Mouse (Mus musculus) forebrain, embryonic 13.5 days (tissue): Measurements from ENCODE around the gene Mxra8. TPM values are rescaled to one million over a fixed set of nuclear protein-coding genes. Genes with fewer than 3 reads are reported as not detected.

Experiments used
- ATAC-seq: fragments of 200-750 bp; cut with Nextera tagmentation; 2 replicates; pipeline ENCODE4 v1.8.0; 2017
- H3K27ac ChIP-seq: fragments of 300-500 bp; sonication (generic); 2 replicates; pipeline ENCODE4 v1.5.1; 2015; ENCODE audit warnings: inconsistent platforms, mild to moderate bottlenecking, moderate library complexity
- H3K27me3 ChIP-seq: fragments of 300-500 bp; sonication (generic); 2 replicates; pipeline ENCODE4 v1.6.1; 2015; ENCODE audit warnings: mild to moderate bottlenecking, inconsistent platforms
- H3K36me3 ChIP-seq: fragments of 300-500 bp; sonication (generic); 2 replicates; pipeline ENCODE4 v1.6.1; 2015; ENCODE audit warnings: mild to moderate bottlenecking, inconsistent platforms; ENCODE audit not compliant: poor library complexity, severe bottlenecking
- H3K4me1 ChIP-seq: fragments of 300-500 bp; sonication (generic); 2 replicates; pipeline ENCODE4 v1.6.1; 2015; ENCODE audit warnings: inconsistent platforms
- H3K4me2 ChIP-seq: fragments of 300-500 bp; sonication (generic); 2 replicates; pipeline ENCODE4 v1.6.1; 2015; ENCODE audit warnings: inconsistent platforms, mild to moderate bottlenecking, moderate library complexity
- H3K4me3 ChIP-seq: fragments of 300-500 bp; sonication (generic); 2 replicates; pipeline ENCODE4 v1.5.1; 2015; ENCODE audit warnings: mild to moderate bottlenecking, inconsistent platforms
- H3K9ac ChIP-seq: fragments of 300-500 bp; sonication (generic); 2 replicates; pipeline ENCODE4 v1.6.1; 2015; ENCODE audit warnings: mild to moderate bottlenecking, inconsistent platforms
- H3K9me3 ChIP-seq: fragments of 300-500 bp; sonication (generic); replicated peaks from 2 replicates; pipeline ENCODE4 v1.6.1; 2016; ENCODE audit warnings: inconsistent platforms
- WGBS: fragments of 180-500 bp; shearing (Covaris S2); methylation state at CpG from one replicate; pipeline ENCODE4 v1.1.7; 2015; 5-methylcytosine and 5-hydroxymethylcytosine counted together
- polyA plus RNA-seq: library from polyadenylated mRNA; unstranded; fragments of >200 nt; fragmentation: Nextera tagmentation; extraction: Ambion mirVana; gene quantifications from 2 replicates; pipeline ENCODE4 v1.2.1, GENCODE M21; 2015

Mxra8 gene
- polyA plus RNA-seq, 1 experiment from 2014 or later = 15.6 TPM

- no peak overlapping the region for H3K27ac ChIP-seq
- H3K27me3 ChIP-seq = peaks cover 15% of the 10 kb centered on the region
- peak overlapping the region; percentile 36 for H3K4me3 ChIP-seq
- H3K36me3 ChIP-seq = no peaks in the 10 kb centered on the region
- H3K4me2 ChIP-seq = peak overlapping the region; percentile 62
- H3K9me3 ChIP-seq = no peaks in the 10 kb centered on the region
- H3K4me1 ChIP-seq = peaks cover 25% of the 10 kb centered on the region
- peak; percentile 25; the same call in 1 of the 2 replicates for ATAC-seq
- 12% methylated on average over 8 of the region's 8 CpGs for WGBS
- H3K9ac ChIP-seq = peak overlapping the region; percentile 60
Observed at GRCm38 (mm10) chr4:155840076-155841002, 859 bp downstream of the Mxra8 start.

- H3K27ac ChIP-seq = no peak overlapping the region
- no peaks in the 10 kb centered on the region for H3K36me3 ChIP-seq
- H3K4me1 ChIP-seq = peaks cover 25% of the 10 kb centered on the region
- H3K9ac ChIP-seq = peak overlapping the region; percentile 54
- H3K27me3 ChIP-seq = peaks cover 15% of the 10 kb centered on the region
- peak overlapping the region; percentile 62 for H3K4me2 ChIP-seq
- peak; percentile 58 for ATAC-seq
- no peaks in the 10 kb centered on the region for H3K9me3 ChIP-seq
- WGBS = under 1% methylated on average over 32 of the region's 32 CpGs
- peak overlapping the region; percentile 36 for H3K4me3 ChIP-seq
Observed at GRCm38 (mm10) chr4:155841003-155841454, 1.5 kb downstream of the Mxra8 start.

- WGBS = 39% methylated on average over 38 of the region's 38 CpGs
- H3K9ac ChIP-seq = no peak overlapping the region
- peak overlapping the region; percentile 62 for H3K4me2 ChIP-seq
- H3K36me3 ChIP-seq = no peaks in the 10 kb centered on the region
- H3K27ac ChIP-seq = no peak overlapping the region
- ATAC-seq = no peak
- H3K9me3 ChIP-seq = no peaks in the 10 kb centered on the region
- H3K4me3 ChIP-seq = peak overlapping the region; percentile 36; the same call in 1 of the 2 replicates
- peaks cover 30% of the 10 kb centered on the region for H3K4me1 ChIP-seq
- peaks cover 15% of the 10 kb centered on the region for H3K27me3 ChIP-seq
Observed at GRCm38 (mm10) chr4:155841651-155842270, 2.3 kb downstream of the Mxra8 start.

GRCm38 (mm10) chr4:155843231-155843630 lies 3.8 kb downstream of the Mxra8 start:
- Histone ChIP-seq H3K36me3 (no peaks in the 10 kb centered on the region), H3K4me3 (no peak overlapping the region), H3K9ac (no peak overlapping the region), H3K4me2 (no peak overlapping the region), H3K4me1 (peaks cover 37% of the 10 kb centered on the region), H3K27ac (no peak overlapping the region), H3K9me3 (no peaks in the 10 kb centered on the region), H3K27me3 (peaks cover 15% of the 10 kb centered on the region)
- 93% methylated on average over 5 of the region's 5 CpGs for WGBS
- no peak for ATAC-seq

- WGBS = 3% methylated on average over 48 of the region's 65 CpGs
- H3K27ac ChIP-seq = peak within 1 kb of the TSS; percentile 54
- peak within 1 kb of the TSS; percentile 93 for H3K4me3 ChIP-seq
- peak; percentile 90 for ATAC-seq
- H3K27me3 ChIP-seq = 0 out of 2 replicates have a peak, but pooled peaks cover 3% of the 10 kb centered on the region
- H3K4me1 ChIP-seq = peaks cover 42% of the 10 kb centered on the region
- H3K4me2 ChIP-seq = peak within 1 kb of the TSS; percentile 96
- H3K9ac ChIP-seq = peak within 1 kb of the TSS; percentile 94
- H3K36me3 ChIP-seq = no peaks in the 10 kb centered on the region
- H3K9me3 ChIP-seq = no peaks in the 10 kb centered on the region
Observed at GRCm38 (mm10) chr4:155846871-155847578, 7.5 kb downstream of the Mxra8 start, which contains the start of gene Dvl1. Gene Dvl1 (plus strand): TSS chr4:155847402.

GRCm38 (mm10) chr4:155847591-155848352 lies 8.3 kb downstream of the Mxra8 start:
- Histone ChIP-seq H3K27me3 (no peaks in the 10 kb centered on the region), H3K4me3 (peak overlapping the region; percentile 93), H3K9ac (peak overlapping the region; percentile 94), H3K4me2 (peak overlapping the region; percentile 96), H3K4me1 (peaks cover 46% of the 10 kb centered on the region), H3K27ac (peak overlapping the region; percentile 40), H3K36me3 (no peaks in the 10 kb centered on the region), H3K9me3 (no peaks in the 10 kb centered on the region)
- 1% methylated on average over 68 of the region's 69 CpGs for WGBS
- ATAC-seq = peak; percentile 16

- H3K4me1 ChIP-seq = peaks cover 46% of the 10 kb centered on the region
- H3K9ac ChIP-seq = peak overlapping the region; percentile 94
- no peak for ATAC-seq
- peak overlapping the region; percentile 96 for H3K4me2 ChIP-seq
- 65% methylated on average over 7 of the region's 7 CpGs for WGBS
- H3K4me3 ChIP-seq = peak overlapping the region; percentile 93
- H3K9me3 ChIP-seq = no peaks in the 10 kb centered on the region
- H3K36me3 ChIP-seq = peaks cover 5% of the 10 kb centered on the region; the same call in 1 of the 2 replicates
- H3K27me3 ChIP-seq = no peaks in the 10 kb centered on the region
- no peak overlapping the region for H3K27ac ChIP-seq
Observed at GRCm38 (mm10) chr4:155848434-155849095, 9.1 kb downstream of the Mxra8 start.

- ATAC-seq = no peak
- Histone ChIP-seq H3K4me1 (peaks cover 46% of the 10 kb centered on the region), H3K4me2 (peak overlapping the region; percentile 96), H3K9ac (peak overlapping the region; percentile 94), H3K27me3 (no peaks in the 10 kb centered on the region), H3K9me3 (no peaks in the 10 kb centered on the region), H3K27ac (no peak overlapping the region), H3K36me3 (peaks cover 14% of the 10 kb centered on the region), H3K4me3 (0 out of 2 replicates have a peak overlapping the region, but pooled peaks have one; percentile 93)
- 88% methylated on average over 2 of the region's 2 CpGs for WGBS
Observed at GRCm38 (mm10) chr4:155849391-155849790, 9.9 kb downstream of the Mxra8 start.

GRCm38 (mm10) chr4:155849792-155850451 lies 10.4 kb downstream of the Mxra8 start:
- Histone ChIP-seq H3K9ac (peak overlapping the region; percentile 94; the same call in 1 of the 2 replicates), H3K4me2 (peak overlapping the region; percentile 96; the same call in 1 of the 2 replicates), H3K4me1 (peaks cover 46% of the 10 kb centered on the region), H3K36me3 (peaks cover 19% of the 10 kb centered on the region), H3K4me3 (no peak overlapping the region), H3K27ac (no peak overlapping the region), H3K9me3 (no peaks in the 10 kb centered on the region), H3K27me3 (no peaks in the 10 kb centered on the region)
- WGBS = 86% methylated on average over 3 of the region's 3 CpGs
- no peak for ATAC-seq

GRCm38 (mm10) chr4:155851368-155851767 lies 11.9 kb downstream of the Mxra8 start:
- Histone ChIP-seq H3K27me3 (no peaks in the 10 kb centered on the region), H3K4me1 (peaks cover 45% of the 10 kb centered on the region), H3K36me3 (peaks cover 33% of the 10 kb centered on the region), H3K4me3 (no peak overlapping the region), H3K27ac (no peak overlapping the region), H3K9me3 (no peaks in the 10 kb centered on the region), H3K4me2 (no peak overlapping the region), H3K9ac (no peak overlapping the region)
- ATAC-seq = no peak
- WGBS = 90% methylated on average over 3 of the region's 3 CpGs
